Mouse (Mus musculus) central nervous system, embryonic 18 days (tissue): ENCODE results near the gene Tph1. TPM values are rescaled to one million over a fixed set of nuclear protein-coding genes. Genes with fewer than 3 reads are reported as not detected.

Experiments
- polyA plus RNA-seq: library from polyadenylated mRNA; depleted of rRNA; stranded (reverse); fragments of >200 nt; gene quantifications from 2 replicates; pipeline ENCODE4 v1.2.3, GENCODE M21; 2012; rRNA removed

Tph1 gene
- polyA plus RNA-seq = 0.13 and 1.1 TPM in 2 replicates

DNA sequence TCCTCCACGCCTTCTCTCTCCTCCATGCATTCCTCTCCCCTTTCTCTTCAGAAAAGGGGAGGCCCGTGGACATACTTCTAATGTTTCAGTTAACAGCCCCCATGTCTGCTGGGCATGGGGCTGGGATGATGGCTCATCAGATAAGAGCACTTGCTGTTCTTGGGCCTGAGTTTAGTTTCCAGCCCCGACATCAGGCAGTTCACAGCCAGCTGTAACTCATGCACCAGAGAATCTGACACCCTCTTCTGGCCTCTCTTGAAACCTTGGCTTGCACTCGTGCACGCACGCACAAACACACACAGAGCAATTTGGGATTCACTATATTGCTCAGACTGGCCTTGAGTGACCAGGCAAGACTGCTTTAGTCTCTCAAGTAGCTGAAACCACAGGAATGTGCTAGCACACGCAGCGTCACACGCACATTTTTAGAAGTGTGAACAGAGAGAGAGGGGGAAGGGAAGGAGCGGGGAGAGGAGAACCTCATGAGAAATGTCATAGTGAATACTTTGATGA lies at the start of gene Tph1:
Gene Tph1, minus strand, starts transcription at position 378 of the 513 bp plus-strand sequence.

DNA sequence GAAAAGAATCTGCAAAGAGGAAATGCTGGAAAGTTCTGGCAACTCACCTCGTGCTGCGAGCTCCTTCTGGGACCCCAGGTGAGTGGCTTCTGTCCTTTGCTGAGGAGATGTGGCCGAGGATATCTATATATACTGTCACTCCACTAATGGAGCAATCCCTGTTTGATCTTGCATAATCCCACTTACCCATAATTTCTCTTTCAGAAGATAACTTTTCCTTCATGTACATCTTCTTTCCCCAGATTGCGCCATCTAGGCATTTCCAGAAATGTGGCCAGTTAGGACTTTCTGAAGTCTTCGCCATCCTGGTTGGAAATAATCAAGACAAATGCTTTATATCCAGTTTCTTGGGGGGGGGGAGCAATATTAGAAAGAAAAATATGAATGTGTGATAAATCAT lies 43.3 kb upstream of the Tph1 start, which contains the start of gene Saa3:
Gene Saa3, minus strand, starts transcription at position 101 of the 400 bp plus-strand sequence.

DNA sequence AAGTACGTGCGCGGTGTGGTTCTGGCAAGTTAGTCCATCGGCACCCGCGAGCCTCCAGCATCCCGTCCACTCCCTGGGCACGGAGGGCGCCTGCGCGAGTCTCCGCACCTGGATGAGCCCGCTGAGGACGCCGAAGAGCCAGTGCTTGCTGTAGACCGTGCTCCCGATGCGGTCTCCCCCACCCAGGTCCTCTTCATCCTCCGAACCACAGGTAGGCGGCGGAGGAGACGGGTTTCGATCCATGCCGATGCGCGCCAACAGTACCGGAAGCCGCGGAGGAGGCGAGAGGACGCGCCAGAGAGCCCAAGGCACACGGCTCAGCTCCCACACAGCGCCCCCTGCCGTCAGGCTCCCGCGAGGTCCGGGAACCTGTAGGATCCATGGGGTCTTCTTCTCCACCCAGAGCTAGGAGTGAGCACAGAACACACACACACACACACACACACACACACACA lies 38.1 kb upstream of the Tph1 start, which contains the start of gene Saal1:
Gene Saal1, minus strand, starts transcription at position 291 of the 455 bp plus-strand sequence.

DNA sequence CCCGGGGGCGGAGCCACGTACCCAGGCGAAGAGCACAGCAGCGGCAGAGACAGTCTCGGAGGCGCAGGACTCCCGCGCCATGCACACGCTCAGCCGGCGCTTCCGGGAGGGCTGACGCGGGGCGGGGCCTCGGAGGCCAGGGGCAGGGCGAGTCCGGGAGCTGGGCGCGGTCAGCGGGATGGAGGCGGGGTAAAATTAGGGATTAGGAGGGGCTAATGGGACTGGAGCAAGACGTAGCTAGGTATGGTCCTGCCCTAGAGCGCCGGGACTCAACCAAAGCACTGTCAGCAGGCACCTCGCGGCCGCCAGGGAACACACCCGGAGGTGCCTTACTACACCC lies 32.7 kb downstream of the Tph1 start, which contains the start of gene Sergef:
Gene Sergef, minus strand, starts transcription at position 116 of the 340 bp plus-strand sequence.

Other genes starting within 250 kb of the Tph1 start
- gene Sergef, start 32.7 kb downstream of the Tph1 start, polyA plus RNA-seq = 48.6 and 51.4 TPM in 2 replicates
- gene Saal1, start 38.1 kb upstream of the Tph1 start, polyA plus RNA-seq = 13.8 and 13.9 TPM in 2 replicates
- 10.5 TPM in 1 of 2 replicates, not detected in the other for gene Saa3, start 43.2 kb upstream of the Tph1 start, polyA plus RNA-seq
- not detected in 2 replicates for gene Saa4, start 60.1 kb upstream of the Tph1 start, polyA plus RNA-seq
- gene Saa1, start 70.4 kb upstream of the Tph1 start, polyA plus RNA-seq = 0.16 TPM in 1 of 2 replicates, not detected in the other
- gene Saa2, start 79.3 kb upstream of the Tph1 start, polyA plus RNA-seq = not detected in 2 replicates
- gene Hps5, start 123.5 kb upstream of the Tph1 start, polyA plus RNA-seq = 19.6 and 21.4 TPM in 2 replicates
- 31.3 and 33.4 TPM in 2 replicates for gene Gtf2h1, start 123.6 kb upstream of the Tph1 start, polyA plus RNA-seq
- gene Ldha, start 168.9 kb upstream of the Tph1 start, polyA plus RNA-seq = 444 and 483 TPM in 2 replicates
- 0.08 and 0.15 TPM in 2 replicates for gene Ldhc, start 188.7 kb upstream of the Tph1 start, polyA plus RNA-seq
- 97.7 and 109 TPM in 2 replicates for gene Tsg101, start 247.4 kb upstream of the Tph1 start, polyA plus RNA-seq